Mouse (Mus musculus) frontal cortex, postnatal 10 days (tissue): ENCODE data around the gene Zfp282.

Source experiments
- DNase-seq, 2 experiments: peaks; one replicate each; pipeline ENCODE4 v3.0.0; 2022; ENCODE audit warnings: low spot score in 2 of 2, mixed read lengths in 1 of 2

Gene Zfp282

DNA sequence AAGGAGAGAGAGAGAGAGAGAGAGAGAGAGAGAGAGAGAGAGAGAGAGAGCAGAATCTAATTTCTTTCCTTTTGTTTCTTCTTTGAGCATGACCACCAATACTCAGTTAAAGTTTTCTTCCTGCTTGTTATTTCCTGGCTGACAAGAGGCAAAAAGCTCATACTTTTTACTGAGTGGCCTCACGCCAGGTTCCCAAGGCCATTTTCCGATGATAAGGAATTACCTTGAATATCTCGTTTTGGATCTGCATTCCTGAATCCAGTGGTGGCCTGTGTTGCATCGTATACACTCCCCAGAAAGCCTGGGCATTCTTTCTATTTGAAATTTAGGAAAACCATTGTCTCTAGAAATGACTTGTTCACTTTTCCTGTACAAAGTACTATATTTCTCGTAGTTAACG is 22.4 kb downstream of the Zfp282 start:
- DNase-seq: no peak

DNA sequence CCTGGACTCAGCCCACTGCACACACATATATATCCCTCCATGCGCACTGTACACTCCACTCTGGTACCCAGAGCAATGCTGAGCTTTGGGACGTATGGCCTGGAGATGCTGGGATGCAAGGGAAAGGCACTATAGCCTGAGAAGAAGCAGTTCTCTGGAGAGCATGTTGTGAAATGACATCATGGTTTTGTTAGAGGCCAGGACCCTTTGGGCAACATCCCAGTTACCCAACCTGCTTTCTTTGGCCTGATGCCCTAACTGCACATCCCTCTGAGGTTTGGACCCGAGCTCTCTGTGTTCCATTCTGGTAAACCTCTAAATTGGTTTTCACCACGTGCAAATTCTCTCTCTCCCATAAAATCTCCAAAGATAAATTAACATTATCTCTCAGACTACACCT is 26.6 kb downstream of the Zfp282 start:
- no peak for DNase-seq

DNA sequence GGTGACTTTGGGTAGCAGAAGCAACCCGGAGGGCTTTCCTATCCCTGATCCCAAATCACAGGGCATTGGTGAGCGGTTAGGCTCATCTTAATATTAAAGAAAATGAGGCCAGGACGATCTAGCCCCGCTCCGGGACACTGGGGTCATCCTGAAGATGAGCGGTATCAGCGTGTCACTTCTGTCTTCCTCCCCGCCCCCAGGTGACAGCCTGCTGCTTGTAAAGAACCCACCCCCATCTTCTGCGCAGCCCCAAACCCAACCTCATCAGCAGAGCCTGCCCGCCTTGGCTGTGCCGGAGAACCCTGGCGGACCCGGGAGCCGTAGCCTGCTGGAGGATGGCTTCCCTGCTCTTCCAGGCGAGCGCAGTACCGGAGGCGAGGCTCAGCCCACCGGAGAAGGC is 27.4 kb downstream of the Zfp282 start:
- DNase-seq: no peak

DNA sequence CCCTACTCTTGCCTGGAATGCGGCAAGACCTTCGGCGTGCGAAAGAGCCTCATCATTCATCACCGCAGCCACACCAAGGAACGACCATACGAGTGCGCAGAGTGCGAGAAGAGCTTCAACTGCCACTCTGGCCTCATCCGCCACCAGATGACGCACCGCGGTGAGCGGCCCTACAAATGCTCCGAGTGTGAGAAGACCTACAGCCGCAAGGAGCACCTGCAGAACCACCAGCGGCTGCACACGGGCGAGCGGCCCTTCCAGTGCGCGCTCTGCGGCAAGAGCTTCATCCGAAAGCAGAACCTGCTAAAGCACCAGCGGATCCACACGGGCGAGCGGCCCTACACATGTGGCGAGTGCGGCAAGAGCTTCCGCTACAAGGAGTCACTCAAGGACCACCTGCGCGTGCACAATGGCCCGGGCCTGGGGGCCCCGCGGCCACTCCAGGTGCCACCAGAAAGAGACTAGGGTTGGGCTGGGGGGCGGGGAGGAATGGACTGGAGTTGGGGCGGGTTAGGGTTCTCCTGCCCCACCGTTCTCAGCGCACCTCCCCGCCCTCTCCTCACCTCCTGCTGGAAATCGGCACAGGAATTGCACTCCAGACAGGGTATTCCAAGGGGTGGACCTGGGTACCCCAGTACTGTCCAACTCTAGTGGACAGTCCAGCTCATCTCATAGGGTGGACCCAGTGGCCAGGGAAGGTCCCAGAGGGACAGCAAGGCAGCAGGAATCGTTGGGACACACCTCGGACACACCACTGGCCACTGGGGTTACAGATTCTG is 28.1 kb downstream of the Zfp282 start:
- DNase-seq: no peak

DNA sequence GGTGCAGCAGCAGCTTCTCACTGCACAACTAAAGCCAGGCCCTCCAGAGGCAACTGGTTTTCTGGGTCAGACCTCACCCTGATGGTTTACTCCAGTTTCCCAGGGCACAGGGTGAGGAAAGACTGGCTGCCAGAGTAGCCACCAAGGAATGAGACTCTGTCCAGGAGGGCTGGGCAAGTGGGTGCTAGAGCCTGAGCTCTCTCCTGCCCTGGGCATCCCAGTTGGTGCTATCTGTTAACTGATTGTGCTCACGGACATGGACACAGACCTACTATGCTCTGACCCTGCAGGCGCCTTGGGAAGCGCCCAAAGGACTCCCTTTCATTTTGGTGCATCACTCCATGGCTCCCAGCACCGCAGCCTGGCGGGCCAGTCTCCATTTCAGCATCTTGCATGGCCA is 29.3 kb downstream of the Zfp282 start:
- no peak for DNase-seq

DNA sequence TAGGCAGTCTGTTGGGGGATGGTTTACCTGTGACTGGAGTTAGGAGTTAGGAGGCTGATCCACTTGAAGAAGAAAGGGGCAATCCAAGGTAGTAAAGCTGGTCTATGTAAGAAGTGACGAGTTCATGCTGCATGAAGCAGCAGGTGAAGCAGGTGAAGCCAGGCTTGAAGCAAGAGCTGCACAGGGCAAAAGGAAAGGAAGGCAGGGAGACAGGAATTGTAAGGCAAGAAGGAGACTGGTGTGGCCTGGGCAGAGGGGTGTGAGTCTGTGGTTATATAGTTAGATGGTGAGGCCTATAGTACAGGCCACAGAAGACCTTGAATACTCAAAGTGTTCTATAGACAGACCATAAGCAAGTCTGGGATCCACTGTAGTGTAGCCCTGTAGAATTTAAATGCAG is 32.0 kb downstream of the Zfp282 start:
- DNase-seq: no peak

DNA sequence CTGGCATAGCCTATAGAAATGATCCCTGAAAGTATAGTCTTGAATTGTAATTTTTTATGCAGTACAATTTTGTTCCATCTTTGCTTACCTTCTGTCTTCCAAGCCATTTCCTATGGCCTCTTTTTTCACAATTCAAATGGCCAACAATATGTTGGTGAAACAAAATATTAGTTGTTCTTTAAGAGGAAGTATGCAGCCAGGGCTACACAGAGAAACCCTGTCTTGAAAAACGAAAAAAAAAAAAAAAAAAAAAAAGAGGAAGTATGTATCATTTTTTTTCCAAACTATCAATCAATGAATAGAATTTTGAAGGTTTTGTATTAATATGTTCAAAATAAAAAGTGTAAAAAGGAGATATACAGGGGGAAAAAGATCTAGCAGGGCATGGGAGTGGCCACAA is 34.6 kb downstream of the Zfp282 start:
- no peak for DNase-seq

DNA sequence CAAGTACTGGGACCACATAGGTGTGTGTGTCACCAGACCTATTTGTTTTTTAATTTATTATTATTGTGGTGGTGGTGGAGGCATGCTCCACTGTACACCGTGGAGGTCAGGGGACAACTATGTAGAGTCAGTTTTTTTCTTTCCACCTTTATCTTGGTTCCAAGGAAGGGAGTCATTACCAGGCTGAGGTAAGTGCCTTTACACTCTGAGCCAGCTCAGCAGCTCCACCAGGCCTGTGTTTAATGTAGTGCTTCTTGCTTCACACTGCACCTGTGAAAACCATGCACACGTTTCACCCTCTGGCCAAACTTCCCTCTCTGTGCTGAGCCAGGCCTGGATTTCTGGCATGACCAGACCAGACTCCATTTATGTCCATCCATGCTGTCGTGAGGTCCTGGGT is 36.0 kb downstream of the Zfp282 start:
- DNase-seq: no peak

DNA sequence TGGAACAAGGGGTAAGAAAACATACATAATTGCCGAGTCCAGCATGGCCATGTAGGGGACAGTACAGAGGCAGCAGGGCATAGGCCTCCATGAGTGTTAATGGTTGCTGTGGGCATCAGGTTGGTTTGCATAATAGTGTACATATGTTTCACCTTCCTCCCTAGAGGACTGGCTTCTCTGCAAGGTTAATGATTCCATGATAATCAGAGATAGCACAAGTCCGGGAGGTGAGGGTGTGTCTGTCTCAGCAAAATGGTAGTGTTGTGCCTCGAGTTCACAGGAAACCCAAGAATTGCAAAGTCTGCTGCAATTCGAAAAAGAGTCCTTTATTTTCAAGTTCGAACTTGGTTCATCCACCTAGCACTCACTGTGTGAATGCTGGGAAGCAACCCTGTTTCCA is 40.0 kb downstream of the Zfp282 start:
- no peak for DNase-seq

DNA sequence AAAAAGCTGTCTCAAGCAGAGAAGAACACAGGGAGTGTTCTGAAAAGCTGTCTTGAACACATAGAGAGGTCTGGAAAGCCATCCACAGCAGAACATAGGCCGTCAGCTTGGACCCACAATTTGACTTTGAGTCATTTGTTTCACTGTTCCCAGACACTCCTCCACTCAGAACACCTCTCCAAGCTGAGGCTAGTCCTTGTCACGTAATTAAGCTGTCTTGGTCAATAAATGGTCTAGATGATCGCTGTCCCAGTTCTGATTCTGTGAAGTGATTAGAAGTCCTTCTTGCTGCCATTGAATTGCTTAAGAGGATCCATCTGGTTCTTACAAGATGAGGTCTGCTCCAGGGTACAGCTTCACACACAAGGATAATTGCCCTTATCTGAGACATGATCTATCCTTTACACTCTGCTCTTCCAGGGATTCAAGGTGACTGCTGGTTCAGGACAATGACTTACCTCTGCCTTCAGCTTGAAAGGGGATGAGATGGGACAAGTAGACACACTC is 41.8 kb downstream of the Zfp282 start:
- no peak for DNase-seq

DNA sequence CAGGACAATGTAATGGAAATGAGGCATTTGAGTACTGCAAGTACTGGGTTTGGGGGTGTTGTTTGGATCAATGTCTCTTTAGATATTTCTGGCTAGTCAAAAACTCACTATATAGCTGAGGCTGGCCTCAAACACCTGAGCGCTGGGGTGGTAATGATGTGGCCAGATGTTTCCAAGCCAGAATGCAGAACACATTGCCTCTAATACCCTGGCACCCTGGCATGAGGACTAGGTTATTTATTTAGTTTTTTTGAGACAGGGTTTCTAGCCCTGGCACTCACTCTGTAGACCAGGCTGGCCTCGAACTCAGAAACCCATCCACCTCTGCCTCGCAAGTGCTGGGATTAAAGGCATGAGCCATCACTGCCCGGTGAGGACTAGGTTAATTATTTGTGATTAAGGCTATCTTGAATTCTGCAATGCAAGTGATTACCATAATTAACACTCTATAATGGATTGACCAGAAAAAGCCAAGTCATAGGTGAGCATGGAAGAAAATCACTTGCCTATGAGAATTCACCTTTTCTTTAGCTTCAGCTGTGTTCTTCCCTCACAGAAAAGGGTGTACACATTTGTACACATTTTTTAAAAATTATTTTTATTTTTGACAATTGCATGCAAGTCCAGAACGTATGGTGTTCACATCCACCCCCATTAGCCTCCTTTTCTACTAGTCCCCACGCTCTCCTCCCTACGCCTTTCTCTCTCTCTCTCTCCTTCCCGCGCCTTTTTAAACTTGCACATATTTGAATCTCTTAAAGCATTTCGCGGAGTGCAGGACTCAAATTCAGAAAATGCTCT is 42.8 kb downstream of the Zfp282 start:
- DNase-seq: no peak

DNA sequence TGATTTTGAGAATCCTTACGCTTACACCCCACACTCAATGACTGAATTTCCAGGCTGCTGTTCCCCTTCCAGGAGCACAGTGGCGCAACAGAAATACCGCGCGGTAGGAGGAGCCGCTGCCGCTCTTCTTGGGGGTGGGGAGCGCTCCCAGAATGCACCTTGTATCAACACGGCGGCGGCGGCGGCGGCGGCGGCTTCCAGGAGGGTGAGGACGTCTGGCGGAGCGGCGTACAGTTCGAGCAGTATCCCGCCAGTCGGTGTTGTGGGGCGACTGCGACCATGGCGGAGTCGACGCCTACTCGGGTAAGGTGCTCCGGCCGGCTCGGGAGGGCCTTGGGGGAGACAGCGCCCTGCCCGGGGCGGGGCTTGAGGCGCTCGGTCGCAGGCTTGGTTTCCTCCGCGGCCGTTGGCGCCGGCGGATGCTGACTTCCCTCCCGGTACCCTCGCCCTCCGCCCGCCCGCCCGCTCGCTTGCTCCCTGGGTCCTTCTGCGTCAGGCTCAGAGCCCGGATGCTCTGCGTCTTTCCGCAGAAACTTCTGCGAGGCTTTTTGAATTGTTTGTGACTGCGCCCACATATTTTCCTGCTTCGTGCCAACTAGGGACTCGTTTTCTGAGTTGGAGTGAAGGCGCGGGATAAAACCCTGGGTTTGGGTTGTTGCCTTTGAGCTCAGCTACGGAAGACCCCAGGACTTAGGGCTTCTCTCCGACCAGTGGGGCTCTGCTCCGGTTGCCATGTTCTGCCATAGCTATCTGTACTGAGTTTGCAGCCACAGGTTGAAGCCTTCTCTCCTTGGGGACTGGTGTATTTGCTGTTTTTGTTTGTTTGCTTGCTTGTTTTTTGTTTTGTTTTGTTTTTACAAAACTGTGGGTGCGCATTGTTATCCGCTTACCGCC is 43.7 kb downstream of the Zfp282 start, which contains the start of gene Zfp212:
Zfp212 (plus strand) TSS at position 30 of the 894 bp plus-strand sequence.
- DNase-seq: peak; percentile 83 to 86

DNA sequence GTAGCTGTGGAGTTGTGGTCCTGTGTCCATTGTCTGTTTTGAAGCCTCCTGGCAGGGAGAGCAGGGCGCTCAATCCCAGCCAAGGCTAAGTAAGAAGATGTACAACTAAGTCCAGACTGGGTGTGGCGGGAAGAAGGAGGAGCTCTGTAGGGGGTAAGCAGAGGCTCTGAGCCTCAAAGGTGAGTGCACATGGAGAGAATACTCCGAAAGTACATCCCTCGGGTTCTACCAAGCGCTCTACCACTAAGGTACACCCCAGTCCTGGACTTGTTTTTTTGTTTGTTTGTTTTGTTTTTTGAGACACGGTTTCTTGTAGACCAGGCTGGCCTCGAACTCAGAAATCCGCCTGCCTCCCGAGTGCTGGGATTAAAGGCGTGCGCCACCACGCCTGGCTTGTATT is 65.5 kb downstream of the Zfp282 start:
- no peak for DNase-seq

DNA sequence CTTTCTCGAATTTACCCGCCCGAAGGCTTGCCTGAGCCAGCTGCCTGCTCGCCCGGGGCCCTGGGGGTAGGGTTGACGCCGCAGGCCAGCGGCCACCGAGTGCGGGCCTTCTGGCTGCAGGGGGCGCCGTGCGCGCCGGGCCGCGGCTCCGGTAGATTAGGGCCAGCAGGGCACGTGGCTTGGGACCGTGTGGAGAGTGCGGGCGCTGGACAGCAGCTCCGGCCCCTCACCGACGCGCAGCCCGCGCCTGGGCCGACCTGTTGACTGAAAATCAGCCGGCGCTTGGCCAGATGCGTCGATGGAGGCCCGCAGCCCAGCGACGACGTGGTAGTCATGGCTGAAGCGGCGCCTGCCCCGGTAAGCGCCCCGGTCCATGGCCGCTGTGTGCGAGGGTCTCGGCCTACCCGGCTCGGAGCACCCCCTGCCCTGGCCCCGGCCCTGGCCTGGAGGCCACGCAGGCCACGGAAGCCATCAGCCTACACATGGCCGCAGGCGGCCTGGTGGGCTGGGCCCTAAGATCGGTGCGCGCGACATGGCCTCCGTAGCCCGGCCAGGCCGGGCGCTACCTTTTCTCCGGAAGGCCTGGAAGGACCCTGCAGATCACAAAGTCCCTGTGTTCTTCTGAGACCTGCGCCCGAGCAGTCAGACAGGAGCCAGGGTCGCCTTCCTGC is 66.2 kb downstream of the Zfp282 start:
- DNase-seq: peak in 1 of 2 experiments; percentile 62

DNA sequence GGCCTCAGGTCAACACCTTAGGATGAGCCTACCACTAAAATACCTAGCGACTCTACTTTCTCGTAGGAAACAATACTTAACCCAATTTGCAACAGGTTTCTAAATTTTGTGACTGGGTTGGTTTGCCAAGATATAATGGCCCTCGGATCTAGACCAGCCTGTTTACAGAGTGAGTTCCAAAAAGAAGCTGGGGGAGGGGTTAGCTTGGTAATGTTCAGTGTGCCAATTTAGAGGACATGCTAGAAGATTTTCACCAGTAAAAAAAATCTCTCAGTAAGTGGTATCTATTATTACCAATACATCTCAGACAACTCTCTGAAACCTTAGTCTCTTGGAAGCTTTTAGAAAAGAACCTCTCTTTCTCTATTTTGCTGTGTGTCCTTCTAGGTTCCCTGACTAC is 66.7 kb downstream of the Zfp282 start:
- DNase-seq: no peak

DNA sequence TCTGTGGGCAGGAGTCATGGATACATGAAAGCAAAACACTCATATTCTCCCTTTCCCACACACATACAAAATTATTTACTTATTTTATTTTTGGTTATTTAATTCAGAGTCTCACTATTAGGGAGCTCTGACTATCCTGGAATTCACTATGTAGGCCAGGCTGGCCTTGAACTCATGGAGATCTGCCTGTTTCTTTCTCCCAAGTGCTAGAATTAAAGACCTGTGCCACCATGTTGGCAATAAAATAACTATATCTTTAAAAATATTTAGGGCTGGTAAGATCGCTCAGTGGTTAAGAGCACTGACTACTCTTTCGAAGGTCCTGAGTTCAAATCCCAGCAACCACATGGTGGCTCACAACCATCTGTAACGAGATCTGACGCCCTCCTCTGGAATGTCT is 70.4 kb downstream of the Zfp282 start:
- DNase-seq: no peak

DNA sequence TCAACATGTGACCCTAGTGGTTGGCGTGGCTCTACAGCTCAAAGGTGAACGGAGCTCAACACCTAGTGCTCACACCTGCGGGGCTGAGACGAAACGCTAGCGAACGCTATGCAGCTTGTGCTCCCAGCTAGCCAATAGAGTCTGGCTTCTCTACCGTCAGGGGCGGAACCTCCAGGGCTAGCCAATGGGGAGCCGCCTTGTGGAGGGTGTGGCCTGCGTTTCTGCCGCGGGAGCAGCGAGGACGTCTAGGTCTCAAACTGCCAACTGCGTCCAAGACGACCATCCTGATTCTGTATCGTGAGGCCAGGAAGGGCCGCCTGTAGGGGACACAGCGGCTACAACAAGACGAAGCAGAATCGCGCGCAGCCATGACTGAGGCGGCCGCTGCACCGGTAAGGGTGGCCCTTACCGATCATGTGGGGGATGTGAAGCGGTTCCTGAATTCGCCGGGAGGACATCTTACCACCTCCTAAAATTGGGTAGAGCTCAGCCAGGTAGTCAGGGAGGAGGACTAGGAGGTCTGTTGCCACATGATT is 76.3 kb downstream of the Zfp282 start, which contains the start of gene Zfp956:
Zfp956 (plus strand) TSS at position 200 of the 536 bp plus-strand sequence.
- peak; percentile 89 to 93 for DNase-seq

DNA sequence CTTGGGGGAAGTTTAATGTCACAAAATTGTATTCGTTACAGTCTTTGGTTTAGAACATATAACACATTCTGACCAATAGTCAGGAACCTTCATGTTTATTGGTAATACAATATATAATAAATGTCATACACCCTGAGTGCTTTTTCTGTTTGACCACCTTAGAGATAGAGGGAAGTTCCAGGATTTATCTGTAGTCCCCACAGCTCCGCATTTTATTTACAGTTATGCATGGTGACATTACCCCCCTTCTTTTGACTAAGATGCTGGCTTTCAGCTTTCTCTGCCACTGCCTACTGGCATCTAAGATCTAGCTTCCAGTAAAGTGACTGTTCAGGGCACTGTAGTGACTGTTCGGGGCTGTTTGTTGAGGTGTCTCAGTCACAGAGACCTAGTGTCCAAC is 77.4 kb downstream of the Zfp282 start:
- no peak for DNase-seq

DNA sequence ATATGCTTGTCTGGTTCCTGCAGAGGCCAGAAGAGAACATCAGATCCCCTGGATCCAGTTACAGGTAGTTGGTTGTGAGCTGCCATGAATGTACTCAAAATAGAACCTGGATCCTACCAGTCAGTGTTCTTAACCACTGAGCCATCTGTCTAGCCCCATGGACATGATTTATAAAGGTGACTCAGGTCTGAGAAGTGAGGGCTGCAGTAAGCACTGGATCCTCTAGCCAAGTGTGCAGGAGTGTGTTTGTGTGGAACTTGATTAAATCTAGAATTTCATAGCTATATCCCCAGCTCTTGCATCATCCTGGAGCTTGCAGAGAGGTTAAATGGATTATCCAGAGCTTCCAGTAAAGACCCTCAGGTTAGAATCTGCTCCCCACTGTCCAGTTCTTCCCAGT is 80.8 kb downstream of the Zfp282 start:
- no peak for DNase-seq
